ENCODE assay signal across 14 mouse cellular contexts in genomic region chr10:68134549-68134948, GRCm38 (mm10).
DNase-seq lines count a peak whose midpoint lies in the region; ATAC-seq and TF ChIP-seq lines count a peak whose summit lies in the region.
"Had no signal": no experiment of that assay in that cellular context is flagged by ENCODE, and none has a peak within 500 bp of the region (broad histone marks: within the 10 kb centered on the region; RNA-seq: fewer than 3 reads in every experiment).

No protein-coding gene starts in this region.

- H3K9me3 ChIP-seq in heart, embryonic 12.5 days (replicated peaks): no peaks in the 10 kb centered on the region
- no peaks in the 10 kb centered on the region for H3K9me3 ChIP-seq in lung, postnatal 0 days (ENCODE audit: low read length)
- H3K9me3 ChIP-seq: limb, embryonic 15.5 days; midbrain, embryonic 15.5 days had no signal

- peaks cover 53% of the 10 kb centered on the region for H3K4me1 ChIP-seq in heart, embryonic 12.5 days (replicated peaks)
- H3K4me1 ChIP-seq in brown adipose tissue, adult 24 weeks (ENCODE audit: control insufficient read depth, insufficient read depth, insufficient read length, low read length): peaks cover 18% of the 10 kb centered on the region; the same call in 1 of the 2 replicates
- peaks cover 35% of the 10 kb centered on the region for H3K4me1 ChIP-seq in lung, postnatal 0 days (ENCODE audit: insufficient read depth, low read depth, low read length)

- H3K27me3 ChIP-seq in heart, embryonic 12.5 days (replicated peaks): no peaks in the 10 kb centered on the region
- no peaks in the 10 kb centered on the region for H3K27me3 ChIP-seq in lung, postnatal 0 days (replicated peaks; ENCODE audit: insufficient read depth, low read length)
- H3K27me3 ChIP-seq: limb, embryonic 15.5 days; midbrain, embryonic 15.5 days; Patski had no signal

- 40% methylated on average over 4 of the region's 4 CpGs for WGBS in heart, embryonic 12.5 days
- WGBS in lung, postnatal 0 days: 33% methylated on average over 4 of the region's 4 CpGs

- peak overlapping the region; percentile 16; the same call in 1 of the 2 replicates for H3K27ac ChIP-seq in heart, embryonic 12.5 days (ENCODE audit: poor library complexity, severe bottlenecking)
- 0 out of 2 replicates have a peak overlapping the region, but pooled peaks have one; percentile 70 for H3K27ac ChIP-seq in layer of hippocampus, adult 2 months
- H3K27ac ChIP-seq in brown adipose tissue, adult 24 weeks (replicated peaks; ENCODE audit: low read depth, low read length): peak overlapping the region; percentile 93
- H3K27ac ChIP-seq in lung, postnatal 0 days (ENCODE audit: low read length): peak overlapping the region; percentile 95
- H3K27ac ChIP-seq: limb, embryonic 15.5 days; midbrain, embryonic 15.5 days had no signal

- peaks cover 34% of the 10 kb centered on the region for H3K36me3 ChIP-seq in heart, embryonic 12.5 days
- H3K36me3 ChIP-seq in lung, postnatal 0 days (ENCODE audit: insufficient read depth, low read length): peaks cover 23% of the 10 kb centered on the region
- H3K36me3 ChIP-seq: midbrain, embryonic 15.5 days had no signal

- no peak for ATAC-seq in heart, embryonic 12.5 days (ENCODE audit: insufficient number of reproducible peaks, low FRiP score)
- no peak for ATAC-seq in lung, postnatal 0 days
- ATAC-seq: inflammation-experienced regulatory T-cells, adult 6 months; midbrain, embryonic 15.5 days; Patski had no signal

- H3K4me2 ChIP-seq in heart, embryonic 12.5 days: peak overlapping the region; percentile 74
- H3K4me2 ChIP-seq in lung, postnatal 0 days (replicated peaks; ENCODE audit: low read depth, low read length): peak overlapping the region; percentile 61

- DNase-seq in heart, adult 11 months: no peak
- DNase-seq in layer of hippocampus, adult 2 months (ENCODE audit: low spot score in 2 of 2): no peak
- no peak for DNase-seq in layer of hippocampus, adult 8-10 months (ENCODE audit: low spot score in 2 of 2)
- peak; percentile 70 for DNase-seq in lung, postnatal 0 days (ENCODE audit: low spot score)
- no peak for DNase-seq in thymus, postnatal 25 days
- no peak for DNase-seq in layer of hippocampus, adult 11-12 months (ENCODE audit: low spot score)
- DNase-seq: adrenal gland, adult 8-10 months; right cerebral cortex, postnatal 14 days had no signal

- no peak for TF ChIP-seq EP300 in lung, postnatal 0 days (IDR thresholded peaks at IDR 0.05)

- no peak for TF ChIP-seq CTCF in layer of hippocampus, adult 2 months (conservative IDR thresholded peaks at IDR 0.05)
- no peak for TF ChIP-seq CTCF in lung, postnatal 0 days (IDR thresholded peaks at IDR 0.05)

- peak overlapping the region; percentile 5; the same call in 1 of the 2 replicates for H3K9ac ChIP-seq in heart, embryonic 12.5 days
- no peak overlapping the region for H3K9ac ChIP-seq in lung, postnatal 0 days (replicated peaks; ENCODE audit: low read depth)
- H3K9ac ChIP-seq: limb, embryonic 15.5 days; midbrain, embryonic 15.5 days had no signal

- H3K4me3 ChIP-seq in heart, embryonic 12.5 days: 0 out of 2 replicates have a peak overlapping the region, but pooled peaks have one; percentile 54
- peak overlapping the region; percentile 86; the same call in 1 of the 2 replicates for H3K4me3 ChIP-seq in layer of hippocampus, adult 2 months
- H3K4me3 ChIP-seq in brown adipose tissue, adult 24 weeks (ENCODE audit: insufficient read depth, low read depth, low read length): peak overlapping the region; percentile 85
- H3K4me3 ChIP-seq in lung, postnatal 0 days (ENCODE audit: low read depth, low read length): peak overlapping the region; percentile 59
- H3K4me3 ChIP-seq: midbrain, embryonic 15.5 days had no signal

Comparison
In these comparisons a context has a peak if more than half of its experiments do, and no peak if none do; other contexts are left out.
1. H3K27ac ChIP-seq: peak in every context shown above with its lines; median percentile 95 in lung, postnatal 0 days; 93 in brown adipose tissue, adult 24 weeks; 70 in layer of hippocampus, adult 2 months; 16 in heart, embryonic 12.5 days.